Mouse (Mus musculus) hindbrain, embryonic 14.5 days (tissue): ENCODE measurements around the gene Srrm1. TPM values are rescaled to one million over a fixed set of nuclear protein-coding genes. Genes with fewer than 3 reads are reported as not detected.

ENCODE experiments used
- ATAC-seq: fragments of 200-750 bp; cut with Nextera tagmentation; 2 replicates; pipeline ENCODE4 v1.8.0; 2017; ENCODE audit warnings: moderate number of reproducible peaks, mild to moderate bottlenecking, moderate TSS enrichment, moderate library complexity; ENCODE audit not compliant: low FRiP score
- DNase-seq: peaks from one replicate; pipeline ENCODE4 v3.0.0-alpha.2; 2015; ENCODE audit warnings: low spot score
- H3K27ac ChIP-seq: fragments of 300-500 bp; sonication (generic); 2 replicates; pipeline ENCODE4 v1.5.1; 2014; ENCODE audit warnings: mild to moderate bottlenecking, moderate library complexity
- H3K27me3 ChIP-seq: fragments of 300-500 bp; sonication (generic); 2 replicates; pipeline ENCODE4 v1.6.1; 2014; ENCODE audit warnings: mild to moderate bottlenecking, low read length, mixed read lengths; ENCODE audit not compliant: control insufficient read depth, insufficient read depth
- H3K36me3 ChIP-seq: fragments of 300-500 bp; sonication (generic); replicated peaks from 2 replicates; pipeline ENCODE4 v1.6.1; 2014; ENCODE audit not compliant: control insufficient read depth, insufficient read depth
- H3K4me1 ChIP-seq: fragments of 300-500 bp; sonication (generic); replicated peaks from 2 replicates; pipeline ENCODE4 v1.6.1; 2014; ENCODE audit warnings: antibody characterized with exemption, low read length, mixed read lengths; ENCODE audit not compliant: control insufficient read depth, insufficient read depth
- H3K4me2 ChIP-seq: fragments of 300-500 bp; sonication (generic); replicated peaks from 2 replicates; pipeline ENCODE4 v1.6.1; 2014; ENCODE audit warnings: mild to moderate bottlenecking, moderate library complexity
- H3K4me3 ChIP-seq: fragments of 300-500 bp; sonication (generic); replicated peaks from 2 replicates; pipeline ENCODE4 v1.5.1; 2014; ENCODE audit warnings: mild to moderate bottlenecking, low read length
- H3K9ac ChIP-seq: fragments of 300-500 bp; sonication (generic); 2 replicates; pipeline ENCODE4 v1.6.1; 2014
- H3K9me3 ChIP-seq: fragments of 300-500 bp; sonication (generic); 2 replicates; pipeline ENCODE4 v1.6.1; 2016; ENCODE audit warnings: low read length; ENCODE audit not compliant: control insufficient read depth
- WGBS: fragments of 180-500 bp; shearing (Covaris S2); extraction: QIAGEN DNeasy Blood & Tissue Kit; methylation state at CpG from one replicate; pipeline ENCODE4 v1.1.7; 2014; 5-methylcytosine and 5-hydroxymethylcytosine counted together
- polyA plus RNA-seq: library from polyadenylated mRNA; unstranded; fragments of >200 nt; fragmentation: Nextera tagmentation; extraction: Ambion mirVana; gene quantifications from 2 replicates; pipeline ENCODE4 v1.2.1, GENCODE M21; 2014

Gene Srrm1
- polyA plus RNA-seq, 1 experiment from 2014 or later: 146 TPM

- H3K9me3 ChIP-seq: no peaks in the 10 kb centered on the region
- H3K4me1 ChIP-seq: no peaks in the 10 kb centered on the region
- no peak overlapping the region for H3K9ac ChIP-seq
- no peak overlapping the region for H3K4me2 ChIP-seq
- ATAC-seq (no peak), DNase-seq (no peak)
- H3K27me3 ChIP-seq: no peaks in the 10 kb centered on the region
- WGBS: 89% methylated on average over 9 of the region's 9 CpGs
- H3K4me3 ChIP-seq: no peak overlapping the region
- no peak overlapping the region for H3K27ac ChIP-seq
- H3K36me3 ChIP-seq: peaks cover 98% of the 10 kb centered on the region
Measured at GRCm38 (mm10) chr4:135335327-135336022, 17.6 kb downstream of the Srrm1 start.

DNA sequence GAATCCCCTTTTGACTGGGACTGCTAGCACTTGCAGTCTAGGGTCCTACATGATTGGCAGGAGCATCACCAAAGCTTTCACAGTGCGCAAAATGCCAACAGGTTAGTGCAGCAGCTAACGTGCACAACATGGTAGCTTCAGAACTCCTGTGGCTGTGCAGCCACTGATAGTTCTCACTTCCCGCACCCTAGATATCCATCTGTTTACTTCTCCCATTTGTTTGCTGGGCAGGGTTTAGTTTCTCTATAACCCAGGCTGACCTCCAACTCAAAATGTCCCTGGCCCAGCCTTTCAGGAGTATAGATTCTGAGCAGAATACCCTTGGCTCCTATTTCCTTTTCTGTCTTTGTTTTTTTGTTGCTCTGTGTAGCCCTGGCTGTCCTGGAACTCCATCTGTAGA lies 26.7 kb downstream of the Srrm1 start:
- no peak for DNase-seq
- Histone ChIP-seq H3K9ac (no peak overlapping the region), H3K27ac (no peak overlapping the region), H3K36me3 (peaks cover 98% of the 10 kb centered on the region), H3K4me3 (no peak overlapping the region), H3K27me3 (no peaks in the 10 kb centered on the region), H3K4me2 (no peak overlapping the region), H3K4me1 (no peaks in the 10 kb centered on the region), H3K9me3 (no peaks in the 10 kb centered on the region)
- 98% methylated on average over 3 of the region's 3 CpGs for WGBS
- ATAC-seq: no peak

DNA sequence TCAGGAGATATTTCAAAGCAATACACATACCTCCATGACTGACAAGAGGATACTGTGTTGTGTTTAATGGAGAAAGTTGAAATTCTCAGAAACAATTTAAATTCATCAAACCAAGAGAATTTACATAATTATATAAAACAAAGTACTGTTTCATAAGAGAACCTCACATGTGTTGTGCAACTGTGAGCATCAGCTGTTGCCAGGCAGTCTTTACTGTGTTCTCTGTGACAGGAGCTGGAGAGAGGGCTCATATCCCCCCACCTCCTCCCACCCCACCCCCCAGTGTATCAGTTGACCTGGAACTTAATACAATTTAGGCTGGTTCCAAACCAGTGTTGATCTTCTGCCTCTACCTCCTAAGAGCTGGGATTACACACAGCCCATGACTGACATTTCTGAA lies 27.1 kb downstream of the Srrm1 start:
- Histone ChIP-seq H3K27ac (no peak overlapping the region), H3K9ac (no peak overlapping the region), H3K9me3 (no peaks in the 10 kb centered on the region), H3K27me3 (no peaks in the 10 kb centered on the region), H3K4me2 (no peak overlapping the region), H3K4me3 (no peak overlapping the region), H3K36me3 (peaks cover 98% of the 10 kb centered on the region), H3K4me1 (no peaks in the 10 kb centered on the region)
- DNase-seq: no peak
- ATAC-seq: no peak

DNA sequence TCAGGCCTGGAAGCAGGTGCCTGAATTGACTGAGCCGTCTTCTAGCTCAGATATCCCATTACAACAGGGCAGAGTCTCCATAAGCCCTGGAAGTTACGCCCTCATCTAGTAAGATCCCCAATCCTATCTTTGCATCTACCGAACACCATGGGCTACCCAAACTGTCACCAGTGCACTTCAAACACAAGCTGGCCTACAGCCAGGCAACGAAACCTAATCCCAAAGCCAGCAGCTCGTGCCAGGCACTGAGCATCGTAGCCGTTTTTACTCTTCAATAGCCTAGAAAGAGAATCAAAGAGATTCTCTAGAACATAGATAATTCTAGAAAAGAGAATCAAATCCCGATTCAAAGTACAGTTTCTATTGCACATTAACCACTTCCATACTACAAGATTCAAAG lies 30.1 kb downstream of the Srrm1 start:
- 89% methylated on average over 8 of the region's 8 CpGs for WGBS
- no peaks in the 10 kb centered on the region for H3K27me3 ChIP-seq
- H3K9me3 ChIP-seq: no peaks in the 10 kb centered on the region

DNA sequence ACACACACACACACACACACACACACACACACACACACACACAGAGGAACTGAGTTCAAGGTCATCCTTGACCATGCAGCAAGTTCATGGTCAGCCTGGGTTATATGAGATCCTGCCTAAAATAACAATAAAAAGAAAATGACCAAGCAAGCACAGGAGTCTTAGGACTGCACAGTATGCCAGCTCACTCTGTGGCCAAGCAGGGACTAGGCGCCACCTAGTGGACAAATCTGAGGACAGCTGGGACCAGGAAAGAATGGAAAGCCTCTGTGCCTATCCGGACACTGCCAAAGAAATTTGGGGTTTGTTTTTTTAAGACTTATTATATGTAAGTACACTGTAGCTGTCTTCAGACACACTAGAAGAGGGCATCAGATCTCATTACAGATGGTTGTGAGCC lies 35.2 kb downstream of the Srrm1 start:
- H3K36me3 ChIP-seq: peaks cover 74% of the 10 kb centered on the region
- no peak overlapping the region for H3K4me2 ChIP-seq
- no peak overlapping the region for H3K4me3 ChIP-seq
- no peaks in the 10 kb centered on the region for H3K4me1 ChIP-seq
- DNase-seq (peak; percentile 87), ATAC-seq (peak; percentile 73)
- H3K27me3 ChIP-seq: no peaks in the 10 kb centered on the region
- no peak overlapping the region for H3K27ac ChIP-seq
- no peak overlapping the region for H3K9ac ChIP-seq
- no peaks in the 10 kb centered on the region for H3K9me3 ChIP-seq
- 17% methylated on average over 2 of the region's 2 CpGs for WGBS

More for the DNA sequence above, 30.1 kb downstream of the Srrm1 start:
- H3K4me3 ChIP-seq: no peak overlapping the region
- H3K36me3 ChIP-seq: peaks cover 97% of the 10 kb centered on the region
- DNase-seq (no peak), ATAC-seq (no peak)
- no peak overlapping the region for H3K4me2 ChIP-seq
- H3K27ac ChIP-seq: no peak overlapping the region
- H3K4me1 ChIP-seq: no peaks in the 10 kb centered on the region
- H3K9ac ChIP-seq: no peak overlapping the region

DNA sequence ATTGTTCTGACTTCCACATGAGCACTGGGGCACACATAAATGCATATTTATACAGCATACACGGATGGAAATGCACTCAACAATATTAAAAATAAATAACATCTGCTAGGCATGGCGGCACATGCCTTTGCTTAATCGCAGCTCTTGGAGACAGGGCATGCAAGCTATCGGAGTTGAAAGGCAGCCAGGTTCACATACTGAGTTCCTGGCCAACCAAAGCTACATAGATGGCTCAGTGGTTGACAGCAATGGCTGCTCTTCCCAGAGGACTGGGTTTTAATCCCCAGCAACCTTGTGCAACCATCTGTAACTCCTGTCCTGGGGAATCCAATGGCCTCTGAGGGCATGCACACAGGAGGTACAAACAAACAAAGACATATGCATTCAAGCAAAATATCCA lies 35.6 kb downstream of the Srrm1 start:
- no peak for DNase-seq
- 88% methylated on average over 4 of the region's 4 CpGs for WGBS

GRCm38 (mm10) chr4:135315287-135315686 lies 37.8 kb downstream of the Srrm1 start:
- Histone ChIP-seq H3K4me2 (no peak overlapping the region), H3K9ac (no peak overlapping the region), H3K4me3 (no peak overlapping the region), H3K36me3 (peaks cover 47% of the 10 kb centered on the region), H3K4me1 (no peaks in the 10 kb centered on the region), H3K27me3 (no peaks in the 10 kb centered on the region), H3K9me3 (no peaks in the 10 kb centered on the region), H3K27ac (no peak overlapping the region)
- no peak for ATAC-seq
- no peak for DNase-seq
- WGBS: 98% methylated on average over 9 of the region's 9 CpGs

More for the DNA sequence above, 35.6 kb downstream of the Srrm1 start:
- H3K9ac ChIP-seq: no peak overlapping the region
- H3K9me3 ChIP-seq: no peaks in the 10 kb centered on the region
- no peak for ATAC-seq
- H3K4me2 ChIP-seq: no peak overlapping the region
- H3K27me3 ChIP-seq: no peaks in the 10 kb centered on the region
- no peak overlapping the region for H3K27ac ChIP-seq
- H3K4me1 ChIP-seq: no peaks in the 10 kb centered on the region
- peaks cover 70% of the 10 kb centered on the region for H3K36me3 ChIP-seq
- no peak overlapping the region for H3K4me3 ChIP-seq

- no peak for ATAC-seq
- Histone ChIP-seq H3K4me1 (no peaks in the 10 kb centered on the region), H3K27ac (no peak overlapping the region), H3K4me2 (no peak overlapping the region), H3K36me3 (peaks cover 39% of the 10 kb centered on the region), H3K9ac (no peak overlapping the region), H3K27me3 (no peaks in the 10 kb centered on the region), H3K4me3 (no peak overlapping the region), H3K9me3 (no peaks in the 10 kb centered on the region)
- WGBS: 88% methylated on average over 11 of the region's 11 CpGs
- DNase-seq: no peak
Measured at GRCm38 (mm10) chr4:135314419-135314832, 38.7 kb downstream of the Srrm1 start.

GRCm38 (mm10) chr4:135313761-135314241 lies 39.3 kb downstream of the Srrm1 start:
- 86% methylated on average over 9 of the region's 9 CpGs for WGBS
- no peak overlapping the region for H3K4me3 ChIP-seq
- H3K9ac ChIP-seq: no peak overlapping the region
- H3K36me3 ChIP-seq: peaks cover 33% of the 10 kb centered on the region
- H3K4me1 ChIP-seq: no peaks in the 10 kb centered on the region
- no peaks in the 10 kb centered on the region for H3K27me3 ChIP-seq
- DNase-seq (no peak), ATAC-seq (no peak)
- no peak overlapping the region for H3K27ac ChIP-seq
- no peak overlapping the region for H3K4me2 ChIP-seq
- H3K9me3 ChIP-seq: no peaks in the 10 kb centered on the region
